Mouse (Mus musculus) lung, postnatal 0 days (tissue): Measurements from ENCODE around the gene Cemip2. TPM values are rescaled to one million over a fixed set of nuclear protein-coding genes. Genes with fewer than 3 reads are reported as not detected.
"Not testable (repeated sequence)": the region's sequence is repeated elsewhere in the genome, so short reads cannot be mapped to it uniquely, and the experiment has no call there.

Experiments
- ATAC-seq: fragments of 200-750 bp; cut with Nextera tagmentation; 2 replicates; pipeline ENCODE4 v1.8.0; 2017; ENCODE audit warnings: moderate library complexity
- DNase-seq: peaks from one replicate; pipeline ENCODE4 v3.0.0-alpha.2; 2016; ENCODE audit warnings: low spot score
- H3K27ac ChIP-seq: fragments of 300-500 bp; sonication (generic); 2 replicates; pipeline ENCODE4 v1.5.1; 2014; ENCODE audit warnings: antibody characterized with exemption, mild to moderate bottlenecking, low read length, mixed read lengths
- H3K27me3 ChIP-seq: fragments of 300-500 bp; sonication (generic); replicated peaks from 2 replicates; pipeline ENCODE4 v1.6.1; 2014; ENCODE audit warnings: low read length, mixed read lengths; ENCODE audit not compliant: insufficient read depth
- H3K36me3 ChIP-seq: fragments of 300-500 bp; sonication (generic); 2 replicates; pipeline ENCODE4 v1.6.1; 2014; ENCODE audit warnings: low read length, mixed read lengths; ENCODE audit not compliant: insufficient read depth
- H3K4me1 ChIP-seq: fragments of 300-500 bp; sonication (generic); 2 replicates; pipeline ENCODE4 v1.6.1; 2014; ENCODE audit warnings: antibody characterized with exemption, low read depth, low read length, mixed read lengths; ENCODE audit not compliant: insufficient read depth
- H3K4me2 ChIP-seq: fragments of 300-500 bp; sonication (generic); replicated peaks from 2 replicates; pipeline ENCODE4 v1.6.1; 2014; ENCODE audit warnings: low read depth, mild to moderate bottlenecking, low read length, moderate library complexity, mixed read lengths
- H3K4me3 ChIP-seq: fragments of 300-500 bp; sonication (generic); 2 replicates; pipeline ENCODE4 v1.5.1; 2014; ENCODE audit warnings: low read depth, low read length
- H3K9ac ChIP-seq: fragments of 300-500 bp; sonication (generic); replicated peaks from 2 replicates; pipeline ENCODE4 v1.6.1; 2014; ENCODE audit warnings: low read depth, mild to moderate bottlenecking
- H3K9me3 ChIP-seq: fragments of 300-500 bp; sonication (generic); 2 replicates; pipeline ENCODE4 v1.6.1; 2016; ENCODE audit warnings: low read length, mixed read lengths
- CTCF ChIP-seq: IDR thresholded peaks from 2 replicates; pipeline ENCODE4 v1.5.1; 2016; ENCODE audit warnings: antibody characterized with exemption, mild to moderate bottlenecking
- EP300 ChIP-seq: IDR thresholded peaks from 2 replicates; pipeline ENCODE4 v1.6.1; 2016; ENCODE audit warnings: antibody characterized with exemption, mild to moderate bottlenecking, control low read depth
- WGBS: fragments of 180-500 bp; shearing (Covaris S2); extraction: QIAGEN DNeasy Blood & Tissue Kit; methylation state at CpG from one replicate; pipeline ENCODE4 v1.1.7; 2014; 5-methylcytosine and 5-hydroxymethylcytosine counted together
- polyA plus RNA-seq: library from polyadenylated mRNA; unstranded; fragments of >200 nt; fragmentation: Nextera tagmentation; extraction: Ambion mirVana; gene quantifications from 2 replicates; pipeline ENCODE4 v1.2.1, GENCODE M21; 2015

The Cemip2 gene
- polyA plus RNA-seq, 1 experiment from 2014 or later = 46.7 TPM

DNA sequence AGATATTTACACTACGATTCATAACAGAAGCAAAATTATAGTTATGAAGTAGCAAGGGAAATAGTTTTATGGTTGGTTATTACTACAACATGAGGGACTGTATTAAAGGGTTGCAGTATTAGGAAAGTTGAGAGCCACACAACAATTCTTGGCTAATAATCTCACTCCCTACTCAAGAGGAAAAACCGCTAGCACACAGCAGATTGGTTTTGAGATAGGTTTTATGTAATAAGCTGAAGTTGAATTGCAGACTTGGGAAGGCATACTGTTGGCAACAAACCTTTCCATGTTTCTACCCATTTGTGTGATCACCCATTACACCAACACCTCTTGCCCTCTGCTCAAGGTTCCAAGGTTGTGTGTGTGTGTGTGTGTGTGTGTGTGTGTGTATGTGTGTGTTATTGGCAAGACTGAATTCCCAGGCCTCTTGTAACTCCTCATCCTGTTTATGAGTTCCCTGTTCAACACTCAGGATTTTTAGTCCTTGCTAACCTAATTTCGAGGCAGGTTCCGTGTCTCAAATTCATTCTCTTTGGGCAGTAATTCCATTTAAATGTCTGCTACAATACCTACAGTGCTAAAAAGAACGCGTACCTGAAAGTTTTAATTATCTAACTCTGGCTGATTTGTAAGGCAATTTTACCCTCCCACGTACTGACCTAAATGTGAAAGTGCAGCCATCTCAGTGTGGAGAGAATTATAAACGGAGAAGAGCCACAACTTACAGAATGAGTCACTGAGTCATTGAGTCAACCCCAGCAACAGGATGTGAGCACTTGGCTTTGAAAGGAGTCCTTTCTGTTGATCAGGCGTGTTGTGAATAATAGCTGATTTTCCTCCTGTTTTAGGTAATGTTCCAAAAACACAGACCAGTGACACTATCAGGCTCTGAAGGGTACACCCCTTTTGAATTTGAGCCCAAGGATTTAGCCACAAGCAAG, 85.1 kb downstream of the Cemip2 start:
- H3K9ac ChIP-seq = no peak overlapping the region
- no peak overlapping the region for H3K27ac ChIP-seq
- ATAC-seq (no peak), DNase-seq (no peak)
- H3K9me3 ChIP-seq = no peaks in the 10 kb centered on the region
- TF ChIP-seq CTCF = no peak
- no peak for TF ChIP-seq EP300
- 79% methylated on average over 9 of the region's 9 CpGs for WGBS
- no peak overlapping the region for H3K4me3 ChIP-seq
- H3K4me1 ChIP-seq = no peaks in the 10 kb centered on the region
- H3K27me3 ChIP-seq = no peaks in the 10 kb centered on the region
- H3K4me2 ChIP-seq = no peak overlapping the region
- peaks cover 3% of the 10 kb centered on the region; the same call in 1 of the 2 replicates for H3K36me3 ChIP-seq

DNA sequence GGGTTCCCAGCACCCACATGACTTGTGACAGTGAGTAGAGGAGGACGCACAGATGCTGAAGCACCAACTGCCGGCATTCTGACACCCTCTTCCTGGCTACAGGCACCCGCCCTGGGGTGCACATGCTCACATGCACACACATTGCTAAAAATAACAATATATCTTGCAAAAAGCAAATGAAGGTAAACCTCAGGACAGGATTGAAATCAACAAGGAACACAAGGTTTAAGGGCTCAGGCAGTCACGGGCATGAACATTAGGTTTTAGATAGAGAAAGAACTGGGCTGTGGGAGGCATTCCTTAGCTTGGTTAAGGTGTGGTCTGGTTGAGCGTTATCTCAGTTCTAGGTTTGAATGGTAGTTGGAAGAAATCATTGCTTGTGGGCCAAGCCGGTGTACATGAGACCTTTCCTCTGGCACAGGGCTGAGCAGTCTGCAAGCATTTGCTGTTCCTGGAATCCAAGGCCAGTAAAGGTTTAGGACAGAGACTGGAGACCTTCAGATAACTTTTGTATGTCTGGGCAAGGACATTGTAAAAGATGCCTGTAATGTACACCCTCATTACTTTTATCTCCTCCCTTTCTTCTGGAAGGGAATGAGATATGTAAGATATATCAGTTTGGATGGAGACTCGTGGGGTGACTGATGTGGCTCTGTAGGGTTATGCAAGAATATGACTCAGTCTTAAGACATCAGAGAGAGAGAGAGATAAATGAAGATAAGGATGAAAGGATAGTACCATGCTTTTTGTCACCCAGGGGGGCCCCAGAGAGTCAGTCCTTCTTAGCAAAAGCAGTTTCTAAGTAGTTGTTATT, 87.3 kb downstream of the Cemip2 start:
- H3K27ac ChIP-seq = no peak overlapping the region
- no peaks in the 10 kb centered on the region for H3K9me3 ChIP-seq
- H3K27me3 ChIP-seq = no peaks in the 10 kb centered on the region
- no peak for TF ChIP-seq CTCF
- no peak for TF ChIP-seq EP300
- H3K4me1 ChIP-seq = no peaks in the 10 kb centered on the region
- no peak overlapping the region for H3K4me3 ChIP-seq
- 70% methylated on average over 7 of the region's 7 CpGs for WGBS
- H3K4me2 ChIP-seq = no peak overlapping the region
- ATAC-seq = no peak
- H3K36me3 ChIP-seq = no peaks in the 10 kb centered on the region
- no peak for DNase-seq
- no peak overlapping the region for H3K9ac ChIP-seq

DNA sequence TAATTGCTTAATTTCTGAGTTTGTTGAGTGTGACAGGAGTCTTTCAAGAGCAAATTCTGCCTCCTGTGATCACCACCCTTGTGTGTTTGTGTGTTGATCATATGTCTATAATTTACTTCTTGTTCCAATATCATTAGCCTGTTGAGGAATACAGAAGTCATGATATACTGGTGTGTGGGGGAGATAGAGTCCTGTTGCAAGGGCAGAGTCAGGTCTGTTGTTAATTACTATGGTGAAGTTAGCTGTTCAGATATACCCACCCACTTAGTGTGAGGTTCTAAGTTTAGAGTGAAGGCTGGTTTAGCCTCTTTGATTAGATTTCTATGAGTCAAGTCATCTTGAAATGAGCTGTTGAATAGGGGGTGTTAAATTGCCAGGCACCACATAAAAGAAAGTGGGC, 88.0 kb downstream of the Cemip2 start:
- no peaks in the 10 kb centered on the region for H3K36me3 ChIP-seq
- no peak overlapping the region for H3K4me2 ChIP-seq
- no peaks in the 10 kb centered on the region for H3K27me3 ChIP-seq
- no peak overlapping the region for H3K27ac ChIP-seq
- no peaks in the 10 kb centered on the region for H3K4me1 ChIP-seq
- ATAC-seq (no peak), DNase-seq (no peak)
- no peak overlapping the region for H3K4me3 ChIP-seq
- TF ChIP-seq CTCF (no peak), EP300 (no peak)
- H3K9ac ChIP-seq = no peak overlapping the region
- no peaks in the 10 kb centered on the region for H3K9me3 ChIP-seq

DNA sequence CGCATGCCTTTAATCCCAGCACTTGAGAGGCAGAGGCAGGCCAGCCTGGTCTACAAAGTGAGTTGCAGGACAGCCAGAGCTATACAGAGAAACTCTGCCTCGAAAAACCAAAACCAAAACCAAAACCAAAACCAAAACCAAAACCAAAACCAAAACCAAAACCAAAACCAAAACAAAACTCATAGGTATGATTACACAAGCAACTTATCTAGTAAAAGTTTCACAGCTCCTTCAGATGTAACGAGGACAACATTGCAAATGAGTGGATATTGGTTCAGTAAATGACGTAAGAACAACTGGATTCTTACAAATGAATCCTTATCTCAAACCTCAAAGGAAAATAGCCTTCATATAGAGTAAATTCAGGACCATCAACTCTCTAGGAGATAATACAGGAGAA, 88.6 kb downstream of the Cemip2 start:
- H3K9me3 ChIP-seq, DNase-seq, H3K27ac ChIP-seq, H3K36me3 ChIP-seq, H3K4me3 ChIP-seq, H3K4me2 ChIP-seq, H3K9ac ChIP-seq, H3K4me1 ChIP-seq, ATAC-seq, H3K27me3 ChIP-seq: not testable (repeated sequence)
- WGBS = 91% methylated on average over 4 of the region's 4 CpGs

DNA sequence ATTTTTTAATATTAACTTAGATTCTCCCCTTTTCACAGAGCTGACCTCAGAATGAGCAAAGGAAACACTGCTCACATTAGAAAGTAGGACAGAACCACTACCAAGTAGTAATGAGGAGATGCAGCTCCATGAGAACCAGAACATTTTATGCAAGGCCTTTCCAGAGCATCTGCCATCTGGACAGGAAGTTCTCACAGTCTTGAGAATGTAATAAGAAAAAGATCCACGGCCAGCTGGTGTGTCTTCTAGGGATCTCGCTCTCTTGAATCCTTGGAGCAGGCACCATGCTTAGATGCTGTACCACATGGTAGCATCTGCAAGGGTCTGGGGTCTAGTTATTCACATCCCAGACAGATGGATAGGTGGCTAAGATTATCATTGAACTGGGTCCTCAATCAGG, 90.3 kb downstream of the Cemip2 start:
- no peaks in the 10 kb centered on the region for H3K27me3 ChIP-seq
- WGBS = 71% methylated on average over 2 of the region's 2 CpGs
- H3K4me1 ChIP-seq = no peaks in the 10 kb centered on the region
- H3K9me3 ChIP-seq = no peaks in the 10 kb centered on the region
- ATAC-seq (no peak), DNase-seq (no peak)
- no peak overlapping the region for H3K4me2 ChIP-seq
- TF ChIP-seq EP300 = no peak
- TF ChIP-seq CTCF = no peak
- H3K4me3 ChIP-seq = no peak overlapping the region
- H3K9ac ChIP-seq = no peak overlapping the region
- no peaks in the 10 kb centered on the region for H3K36me3 ChIP-seq
- no peak overlapping the region for H3K27ac ChIP-seq

DNA sequence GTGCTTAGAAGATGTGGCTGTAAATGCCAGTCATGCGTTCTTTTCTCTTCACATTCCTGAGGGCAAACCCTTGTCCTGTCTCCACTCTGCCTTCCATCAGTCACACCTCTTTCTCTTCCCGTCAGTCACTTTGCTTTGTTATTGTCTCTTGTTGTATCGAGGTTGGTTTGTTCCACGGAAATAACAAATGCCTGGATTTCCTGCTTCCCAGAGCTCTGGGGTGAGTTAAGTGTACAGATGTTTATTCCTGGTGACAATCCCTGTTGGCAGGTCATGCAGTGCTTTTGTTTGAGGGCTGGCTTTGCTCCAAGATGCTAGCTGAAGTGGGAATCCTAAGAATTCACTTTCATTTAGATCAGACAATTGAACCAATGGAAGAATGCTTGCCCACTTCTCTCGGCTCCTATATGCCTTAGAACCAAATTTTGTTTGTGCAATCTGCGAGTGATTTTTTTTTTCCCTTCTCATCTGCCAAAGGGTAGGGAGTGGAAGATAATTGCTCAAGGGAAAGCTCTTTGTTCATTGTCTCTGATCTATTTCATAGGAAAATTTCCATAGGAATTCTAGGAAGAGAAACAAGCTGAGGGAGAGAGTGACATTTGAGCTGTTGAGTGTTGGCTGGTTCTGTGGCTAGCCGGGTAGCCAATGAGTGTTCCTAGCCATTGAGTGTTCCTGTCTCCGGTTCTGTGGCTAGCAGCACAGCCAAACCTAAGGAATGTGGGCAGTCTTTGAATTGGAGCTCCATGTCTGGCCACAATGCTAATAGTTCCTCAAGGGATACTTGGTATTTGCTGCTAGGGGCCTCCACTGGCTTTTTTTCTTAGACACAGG, 104.2 kb downstream of the Cemip2 start:
- Histone ChIP-seq H3K4me1 (peaks cover 8% of the 10 kb centered on the region; the same call in 1 of the 2 replicates), H3K4me3 (no peak overlapping the region), H3K9me3 (no peaks in the 10 kb centered on the region), H3K27me3 (no peaks in the 10 kb centered on the region), H3K36me3 (no peaks in the 10 kb centered on the region), H3K4me2 (peak overlapping the region; percentile 27), H3K27ac (peak overlapping the region; percentile 69), H3K9ac (no peak overlapping the region)
- WGBS = 9% methylated on average over 8 of the region's 8 CpGs
- peak; percentile 82 for ATAC-seq
- peak; percentile 87 for DNase-seq
- TF ChIP-seq CTCF (no peak), EP300 (peak; percentile 98)
